Mouse (Mus musculus): ENCODE measurements around the gene Ugt1a6a.

- TF ChIP-seq POLR2A (IDR thresholded peaks at IDR 0.05; ENCODE audit: low read depth, low read length) (no peak), CTCF (conservative IDR thresholded peaks at IDR 0.05; ENCODE audit: insufficient read depth, insufficient read length, low read depth, low read length) (no peak)
Observed at GRCm38 (mm10) chr1:88255989-88256754, 121.6 kb downstream of the Ugt1a6a start.

Data from kidney, adult 2 months (tissue).